Mouse (Mus musculus) left cerebral cortex, adult 18-20 months (tissue): ENCODE measurements around the gene Gm12184. TPM values are rescaled to one million over a fixed set of nuclear protein-coding genes. Genes with fewer than 3 reads are reported as not detected.
"Not testable (repeated sequence)": the region's sequence is repeated elsewhere in the genome, so short reads cannot be mapped to it uniquely, and the experiment has no call there.

Experiments
- DNase-seq, 2 experiments: peaks; one replicate each; pipeline ENCODE4 v3.0.0; 2021 to 2022; ENCODE audit warnings: low spot score in 2 of 2, mixed read lengths in 1 of 2
- total RNA-seq, 2 experiments: library from RNA; stranded (reverse); gene quantifications; 2 replicates each; pipeline ENCODE4 v1.2.3; 2021

The Gm12184 gene
- total RNA-seq, 2 experiments from 2014 or later, result 1.7 to 3.0 TPM

DNA sequence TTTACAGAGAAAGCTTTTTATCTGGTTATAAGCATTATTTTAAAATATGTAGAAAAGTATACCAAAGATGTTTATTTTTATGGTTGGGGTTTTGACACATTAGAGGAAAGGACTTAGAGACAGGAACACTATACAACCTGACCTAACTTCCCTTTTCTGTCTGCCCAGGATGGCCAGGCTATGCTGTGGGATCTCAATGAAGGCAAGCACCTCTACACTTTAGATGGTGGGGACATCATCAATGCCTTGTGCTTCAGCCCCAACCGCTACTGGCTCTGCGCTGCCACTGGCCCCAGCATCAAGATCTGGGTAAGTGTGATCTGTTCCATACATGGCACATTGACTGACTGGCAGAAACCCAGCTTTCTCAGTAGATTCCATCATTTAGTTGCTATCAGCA lies 22.5 kb downstream of the Gm12184 start:
- DNase-seq, result no peak

DNA sequence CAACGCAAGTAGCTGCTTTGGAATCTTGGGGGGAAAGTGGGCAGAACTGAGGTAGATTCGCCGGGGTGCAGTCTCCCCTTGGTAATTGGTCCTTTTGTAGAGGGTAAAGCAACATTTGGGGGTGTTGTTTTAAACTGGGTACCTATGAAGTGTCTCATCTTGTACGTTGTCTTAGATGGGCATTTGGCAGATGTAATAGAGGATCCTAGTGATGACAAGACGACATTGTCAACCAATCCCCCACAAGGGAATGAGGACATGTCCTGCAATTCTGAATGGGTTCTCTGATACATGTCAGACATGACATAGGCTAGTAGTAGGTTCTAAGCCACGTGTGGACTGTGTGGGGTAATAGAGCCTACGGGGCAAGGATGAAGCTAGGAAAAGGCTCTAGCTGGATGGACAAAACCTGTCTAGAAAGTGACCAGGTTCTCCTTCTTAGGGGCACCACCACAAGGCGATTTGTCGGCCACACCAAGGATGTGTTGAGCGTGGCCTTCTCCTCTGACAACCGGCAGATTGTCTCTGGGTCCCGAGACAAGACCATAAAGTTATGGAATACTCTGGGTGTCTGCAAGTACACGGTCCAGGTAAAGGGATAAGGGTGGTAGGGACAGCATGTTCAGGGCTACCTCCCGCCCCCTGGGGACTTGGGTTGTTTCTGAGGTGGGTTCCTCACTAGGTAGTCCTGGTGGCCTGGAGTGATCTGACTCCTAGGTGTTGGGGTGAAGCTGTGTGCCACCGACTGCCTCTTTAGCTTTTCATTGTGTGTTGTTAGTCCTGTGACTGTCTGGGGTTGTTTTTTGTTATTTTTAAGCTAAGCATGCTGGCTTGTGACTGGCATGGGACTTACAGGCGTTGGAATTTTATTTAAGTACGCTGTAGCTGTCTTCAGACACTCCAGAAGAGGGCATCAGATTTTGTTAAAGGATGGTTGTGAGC lies 24.4 kb downstream of the Gm12184 start:
- DNase-seq, result no peak

DNA sequence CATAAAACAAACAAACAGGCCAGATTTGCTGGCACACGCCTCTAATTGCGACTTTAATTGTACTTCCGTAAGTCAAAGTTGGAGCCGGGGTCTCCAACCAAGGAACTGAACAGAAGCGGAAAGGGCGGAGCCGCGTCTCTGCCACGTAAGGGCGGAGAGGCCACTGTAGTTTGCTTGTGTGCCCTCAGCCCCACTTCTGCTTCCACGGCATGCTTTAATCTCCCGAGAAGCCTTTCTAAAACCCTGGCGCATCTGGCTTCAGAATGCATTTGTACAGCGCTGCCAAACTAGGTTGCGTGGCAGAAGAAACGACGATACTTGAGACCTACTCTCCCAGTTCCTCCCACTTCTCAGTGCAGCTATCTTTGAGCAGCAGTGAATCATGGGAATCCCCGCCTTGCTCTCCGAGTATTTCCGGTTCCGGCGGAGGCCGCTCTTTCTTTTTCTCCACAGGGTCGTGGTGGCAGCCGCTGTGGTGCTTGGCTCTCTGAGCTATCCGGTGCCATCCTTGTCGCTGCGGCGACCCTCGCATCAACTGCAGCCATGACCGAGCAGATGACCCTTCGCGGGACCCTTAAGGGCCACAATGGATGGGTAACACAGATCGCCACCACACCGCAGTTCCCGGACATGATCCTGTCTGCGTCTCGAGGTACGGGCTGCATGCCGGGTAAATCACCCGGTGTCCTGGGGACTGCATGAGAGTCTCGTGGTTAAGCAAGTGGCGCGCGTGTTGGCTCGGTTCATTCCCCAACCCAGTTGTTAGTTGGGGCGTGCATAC lies 26.3 kb downstream of the Gm12184 start, which contains the start of gene Rack1:
Gene Rack1 (plus strand): TSS at position 412 of the 781 bp plus-strand sequence.
- DNase-seq, result peak; percentile 87 to 91

DNA sequence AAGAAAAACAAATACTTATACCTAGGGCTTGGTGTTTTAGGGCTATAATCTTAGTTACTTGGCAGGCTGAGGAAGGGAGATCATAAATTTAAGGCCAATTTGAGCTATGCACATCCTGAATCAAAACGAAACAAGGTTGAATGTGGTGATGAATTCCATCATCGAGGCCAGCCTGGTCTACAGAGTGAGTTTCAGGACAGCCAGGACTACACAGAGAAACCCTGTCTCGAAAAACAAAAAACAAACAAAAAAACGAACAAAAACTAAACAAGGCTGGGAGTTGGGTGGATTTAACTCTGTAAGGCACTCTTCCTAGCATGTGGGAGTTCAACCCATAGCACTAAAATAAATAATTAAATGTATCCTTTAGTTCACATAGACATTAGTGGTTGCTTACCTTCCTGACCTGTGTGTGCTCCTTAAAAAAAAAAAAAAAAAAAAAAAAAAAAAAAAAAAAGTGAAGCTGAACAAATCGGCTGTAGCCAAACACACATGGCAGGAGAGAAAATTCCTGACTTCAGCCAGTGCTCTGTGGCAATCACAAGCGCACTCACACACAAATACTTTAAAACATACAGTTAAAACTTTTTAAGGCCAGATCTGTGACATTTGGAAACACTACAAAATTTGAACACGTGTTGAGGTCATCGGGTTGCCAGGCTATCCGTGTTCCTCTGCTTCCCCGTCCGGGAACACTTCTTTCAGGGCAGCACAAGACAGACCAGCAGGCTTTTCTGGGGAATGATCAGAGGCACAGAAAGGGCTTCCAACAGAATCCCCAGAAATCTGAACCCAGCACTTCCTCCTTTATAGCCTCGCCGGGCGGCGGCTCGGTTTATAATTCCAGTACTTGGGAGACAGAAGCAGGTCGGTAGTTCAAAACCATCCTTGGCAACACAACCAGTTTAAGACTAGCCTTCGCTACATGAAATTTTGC lies 27.2 kb downstream of the Gm12184 start:
- no peak for DNase-seq

DNA sequence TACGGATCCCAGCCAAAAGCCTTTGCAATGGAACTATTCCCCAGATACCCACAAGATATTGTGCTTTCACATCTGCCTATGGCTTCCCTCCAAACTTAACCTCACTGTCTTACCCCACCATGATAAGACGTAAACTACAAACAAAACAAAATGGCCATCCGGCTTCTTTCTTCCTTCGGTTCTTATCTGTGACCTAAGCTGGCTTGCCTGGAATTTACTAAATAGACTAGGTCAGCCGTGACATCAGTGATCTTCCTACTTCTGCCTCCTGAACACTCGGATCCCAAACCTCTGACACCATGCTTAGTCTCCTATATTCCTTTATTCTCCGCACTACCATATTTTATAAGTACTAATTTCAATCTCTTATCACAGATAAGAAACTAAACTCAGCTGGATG lies 28.1 kb downstream of the Gm12184 start:
- DNase-seq, result no peak

DNA sequence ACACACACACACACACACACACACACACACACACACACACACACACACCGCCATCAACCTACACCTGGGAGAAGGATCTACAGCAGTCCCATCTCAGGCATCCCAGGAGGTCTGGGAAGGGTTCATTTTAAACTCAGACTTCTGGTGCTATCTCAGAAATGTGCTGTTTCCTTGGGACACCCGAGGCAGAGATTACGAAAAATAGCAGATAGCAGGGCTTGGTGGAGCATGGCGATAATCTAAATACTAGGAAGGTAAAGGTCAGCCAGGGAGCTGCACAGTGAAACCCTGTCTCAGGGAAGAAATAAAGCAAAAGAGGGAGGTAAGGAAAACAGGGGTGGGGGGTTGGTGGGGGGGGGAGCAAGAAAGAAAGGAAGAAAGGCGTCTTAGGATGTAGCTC lies 29.2 kb downstream of the Gm12184 start:
- no peak for DNase-seq

DNA sequence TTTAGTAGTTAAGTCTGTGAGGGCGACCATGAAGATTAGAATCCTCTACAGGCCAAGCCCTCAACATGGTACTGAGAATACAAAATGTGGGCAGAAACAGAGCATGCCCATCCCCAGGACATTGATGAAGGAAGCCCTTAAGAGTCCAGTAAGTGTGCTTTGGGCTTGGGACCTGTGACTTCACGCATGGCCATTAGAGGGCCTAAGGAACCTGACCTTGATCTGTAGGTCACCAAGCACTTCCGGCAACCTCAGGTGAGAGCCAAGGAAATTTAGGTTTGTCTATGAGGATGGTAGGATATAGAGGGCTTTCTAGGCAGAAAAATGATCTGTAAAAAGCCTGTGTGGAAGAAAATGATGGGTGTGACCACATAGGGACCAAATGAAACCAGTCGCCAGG lies 30.2 kb downstream of the Gm12184 start:
- no peak for DNase-seq

DNA sequence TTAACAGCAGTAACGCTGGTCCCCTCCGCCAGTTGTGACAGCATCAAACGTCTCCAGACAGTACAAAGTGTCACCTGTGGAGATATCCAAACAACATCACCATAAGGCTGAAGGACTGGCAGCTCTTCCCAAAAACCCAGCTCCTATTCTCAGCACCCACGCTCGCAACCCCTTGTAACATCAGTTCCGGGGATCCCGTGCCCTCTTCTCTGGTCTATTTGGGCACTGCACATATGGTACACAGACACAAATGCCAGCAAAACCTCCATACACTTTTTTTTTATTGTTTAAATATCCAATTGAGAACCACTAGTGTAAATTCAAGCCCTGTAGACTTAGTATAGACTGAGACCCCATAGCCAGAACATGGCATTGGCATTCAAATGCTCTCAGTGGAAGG lies 31.2 kb downstream of the Gm12184 start:
- DNase-seq, result no peak

DNA sequence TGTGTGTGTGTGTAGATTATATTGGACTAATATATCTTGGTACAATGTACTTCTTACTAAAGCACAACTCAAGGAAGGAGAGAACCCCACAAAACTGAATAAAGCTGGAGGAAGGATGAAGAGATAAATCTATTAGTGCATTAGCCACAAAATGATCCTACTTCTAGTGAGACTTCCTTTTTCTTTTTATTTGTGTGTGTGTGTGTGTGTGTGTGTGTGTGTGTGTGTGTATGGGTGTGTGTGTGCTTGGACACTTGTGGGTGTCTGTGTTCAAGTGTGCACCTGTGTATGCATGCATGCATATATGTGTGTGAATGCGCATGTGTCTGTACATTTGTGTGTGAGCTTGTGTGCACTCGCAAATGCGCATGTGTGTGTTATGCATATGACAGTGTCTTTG lies 33.3 kb downstream of the Gm12184 start:
- DNase-seq, result no peak

DNA sequence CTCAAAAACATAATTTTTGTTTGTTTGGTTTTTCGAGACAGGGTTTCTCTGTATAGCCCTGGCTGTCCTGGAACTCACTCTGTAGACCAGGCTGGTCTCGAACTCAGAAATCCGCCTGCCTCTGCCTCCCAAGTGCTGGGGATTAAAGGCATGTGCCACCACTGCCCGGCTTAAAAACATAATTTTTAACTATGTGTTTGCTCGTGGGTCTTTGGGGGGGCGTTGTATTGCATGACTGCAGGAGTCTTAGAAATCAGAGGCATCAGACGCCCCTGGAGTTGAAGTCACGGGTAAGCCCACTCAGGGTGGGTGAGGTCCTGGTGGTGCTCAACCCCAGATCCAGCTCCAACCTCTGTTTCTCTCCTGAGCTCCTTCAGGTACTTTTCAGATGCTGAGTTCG lies 34.6 kb downstream of the Gm12184 start:
- not testable (repeated sequence) for DNase-seq

DNA sequence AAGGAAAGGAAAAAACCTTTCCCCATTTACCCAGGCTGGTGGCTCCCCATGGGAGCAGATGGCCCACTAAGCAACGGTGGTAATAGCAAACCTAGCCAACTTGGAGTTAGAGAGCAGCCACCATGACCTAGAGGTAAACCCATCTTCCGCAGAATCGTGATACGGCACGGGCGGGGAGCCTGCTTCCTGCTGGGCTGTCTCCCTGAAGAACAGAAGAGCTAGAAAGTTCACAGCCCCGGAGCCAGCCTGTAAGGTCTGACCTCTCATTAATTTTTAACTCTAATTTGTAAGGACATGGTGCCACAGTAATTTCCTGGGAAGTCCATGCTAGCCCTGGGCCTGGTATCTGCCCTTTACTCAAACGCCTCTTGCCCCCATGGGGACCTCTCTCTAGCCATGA lies 35.5 kb downstream of the Gm12184 start:
- DNase-seq, result no peak

DNA sequence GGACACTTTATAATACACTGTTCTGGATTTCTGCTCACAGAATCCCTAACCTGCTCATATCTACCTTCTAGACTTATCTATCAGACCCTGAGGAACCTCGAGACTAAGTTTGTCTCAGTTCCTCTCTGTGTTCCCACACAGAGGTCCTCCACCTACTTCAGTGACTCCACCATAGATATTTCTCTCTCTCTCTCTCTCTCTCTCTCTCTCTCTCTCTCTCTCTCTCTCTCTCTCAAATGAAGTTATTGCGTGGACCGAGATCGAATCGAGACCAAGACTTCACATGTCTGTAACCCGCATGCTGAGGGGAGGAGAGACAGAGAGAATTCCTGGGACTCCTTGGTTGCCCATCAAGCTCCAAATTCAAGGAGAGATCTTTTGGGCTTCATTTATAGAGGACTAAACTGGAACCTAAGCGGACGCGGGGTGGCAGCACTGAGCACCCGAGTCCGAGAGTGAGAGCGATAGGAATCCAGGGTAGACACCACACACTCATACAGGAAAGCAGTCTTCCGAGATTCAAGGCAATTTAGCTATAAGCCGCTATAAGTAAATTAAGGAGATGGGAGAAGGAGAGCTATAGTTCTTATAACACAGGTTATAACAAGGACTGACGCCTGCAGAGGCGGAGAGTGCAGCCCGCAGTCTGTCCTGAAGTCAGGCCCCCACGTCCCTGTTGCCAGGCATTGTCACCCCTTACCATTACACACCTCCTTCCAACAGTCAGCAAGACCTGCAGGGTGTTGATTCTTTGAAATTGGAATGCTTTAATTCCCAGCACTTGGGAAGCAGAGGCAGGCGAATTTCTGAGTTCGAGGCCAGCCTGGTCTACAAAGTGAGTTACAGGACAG lies 36.3 kb downstream of the Gm12184 start:
- DNase-seq, result peak; percentile 88 to 89

DNA sequence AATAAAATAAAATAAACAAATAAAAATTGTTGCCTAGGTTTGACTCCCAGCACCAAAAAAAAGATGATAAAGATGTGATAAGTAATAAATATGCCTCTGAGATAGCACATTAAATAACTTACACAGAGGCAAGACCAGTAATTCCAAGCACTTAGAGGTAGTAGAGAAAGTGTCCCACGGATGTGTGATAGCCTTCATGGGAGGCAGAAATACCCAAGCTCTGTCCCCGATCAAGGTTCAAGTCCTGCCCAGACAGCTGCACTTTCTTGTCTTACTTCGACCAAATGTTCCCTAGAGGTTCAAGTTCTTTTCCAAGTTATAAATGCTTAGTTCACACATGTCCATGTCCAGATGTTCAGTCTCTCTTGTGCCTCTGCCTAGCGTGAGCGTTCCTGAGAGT lies 37.2 kb downstream of the Gm12184 start:
- no peak for DNase-seq

DNA sequence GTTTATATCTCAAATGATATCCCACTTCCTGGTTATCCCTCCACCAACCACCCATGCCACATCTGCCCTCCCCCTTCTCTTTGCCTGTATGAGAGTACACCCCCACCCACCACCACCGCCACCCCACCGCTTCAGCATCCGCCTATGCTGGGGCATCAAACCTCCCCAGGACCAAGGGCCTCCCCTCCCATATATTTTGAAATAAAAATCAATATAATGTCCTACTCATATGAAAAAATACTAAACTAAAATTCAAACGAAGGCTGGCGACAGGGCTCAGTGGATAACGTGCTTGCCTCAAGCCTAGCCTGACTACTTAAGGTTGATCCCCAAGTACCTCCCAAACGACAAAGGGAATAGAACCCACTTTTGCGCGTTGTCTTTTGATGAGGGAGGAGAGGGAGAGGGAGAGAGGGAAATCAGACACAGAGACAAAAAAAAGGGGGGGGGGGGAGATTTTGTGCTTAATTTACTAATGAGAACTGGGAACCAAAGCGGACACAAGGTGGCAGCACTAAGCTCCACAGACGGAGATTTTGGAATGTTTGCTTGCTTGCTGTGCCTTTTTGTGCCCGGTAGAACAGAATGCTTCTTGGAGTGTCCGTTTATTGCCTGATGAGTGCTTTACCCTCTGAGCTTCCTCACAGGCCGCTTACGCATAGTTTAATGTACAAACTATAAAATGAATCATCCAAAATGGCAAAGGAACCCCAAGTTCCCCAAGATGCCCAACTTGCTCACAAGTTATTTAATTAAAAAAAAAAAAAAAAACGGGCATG lies 38.0 kb downstream of the Gm12184 start:
- peak; percentile 70 to 72 for DNase-seq

DNA sequence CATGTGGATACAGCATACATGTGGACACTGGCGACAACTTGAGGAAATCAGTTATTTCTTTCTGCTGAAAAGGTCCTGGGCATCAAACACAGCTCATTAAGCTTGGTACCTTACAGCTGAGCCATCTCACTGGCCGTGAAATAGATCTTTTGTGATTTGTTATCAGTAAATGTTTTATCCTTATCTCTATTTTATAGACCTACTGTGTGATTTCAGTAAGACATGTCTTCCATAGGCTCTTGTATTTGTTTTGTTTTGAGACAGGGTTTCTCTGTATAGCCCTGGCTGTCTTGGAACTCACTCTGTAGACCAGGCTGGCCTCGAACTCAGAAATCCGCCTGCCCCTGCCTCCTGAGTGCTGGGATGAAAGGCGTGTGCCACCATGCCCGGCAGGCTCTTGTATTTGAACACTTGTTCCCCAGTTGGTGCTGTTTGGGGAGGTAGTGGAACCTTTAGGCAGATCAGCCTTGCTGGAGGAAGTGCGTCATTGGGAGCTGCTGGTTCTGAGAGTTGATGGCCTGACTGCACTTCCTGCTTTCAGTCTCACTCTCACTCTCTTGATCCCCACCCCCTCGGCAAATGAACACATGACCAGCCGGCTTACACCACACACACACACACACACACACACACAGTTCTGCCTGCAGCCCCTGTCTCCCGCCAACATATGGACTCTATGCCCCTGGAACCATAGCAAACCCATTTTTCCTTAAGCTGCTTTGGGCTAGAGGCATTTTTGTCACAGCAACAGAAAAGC lies 38.8 kb downstream of the Gm12184 start:
- DNase-seq, result no peak

DNA sequence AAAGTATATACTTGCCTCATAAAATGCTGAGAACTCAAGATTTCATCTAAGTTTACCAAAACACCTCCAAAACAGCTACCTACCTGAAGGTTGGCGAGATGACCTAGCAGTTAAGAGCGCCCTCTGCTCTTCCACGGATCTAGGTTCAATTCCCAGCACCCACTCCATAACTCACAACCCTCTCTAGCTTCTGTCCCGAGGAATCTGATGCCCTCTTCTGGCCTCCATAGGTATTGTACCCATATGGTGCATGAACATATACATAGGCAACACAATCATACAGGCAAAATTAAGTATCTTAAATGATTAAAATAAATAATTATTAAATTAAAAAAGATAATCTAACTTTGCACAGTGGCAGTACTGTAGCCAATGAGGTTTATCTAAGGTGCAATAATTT lies 44.2 kb downstream of the Gm12184 start:
- no peak for DNase-seq

DNA sequence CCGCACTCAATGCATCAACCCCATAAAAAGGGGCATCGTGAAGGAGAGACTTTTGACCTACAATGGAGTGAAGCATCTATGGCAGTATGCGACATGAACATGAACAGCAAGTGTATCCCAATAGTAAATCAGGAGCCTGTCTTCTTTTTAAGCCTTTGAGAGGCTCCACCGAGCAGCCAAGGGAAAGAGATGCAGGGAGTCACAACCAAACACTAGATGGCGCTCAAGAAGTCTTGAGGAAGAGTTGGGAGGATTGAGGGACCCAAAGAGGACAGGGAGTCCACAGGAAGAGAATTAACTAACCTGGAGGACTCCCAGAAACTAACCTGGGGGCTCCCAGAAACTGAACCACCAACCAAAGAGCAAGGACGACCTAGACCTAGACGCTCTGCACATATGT lies 47.0 kb downstream of the Gm12184 start:
- peak; percentile 19 to 50 for DNase-seq

DNA sequence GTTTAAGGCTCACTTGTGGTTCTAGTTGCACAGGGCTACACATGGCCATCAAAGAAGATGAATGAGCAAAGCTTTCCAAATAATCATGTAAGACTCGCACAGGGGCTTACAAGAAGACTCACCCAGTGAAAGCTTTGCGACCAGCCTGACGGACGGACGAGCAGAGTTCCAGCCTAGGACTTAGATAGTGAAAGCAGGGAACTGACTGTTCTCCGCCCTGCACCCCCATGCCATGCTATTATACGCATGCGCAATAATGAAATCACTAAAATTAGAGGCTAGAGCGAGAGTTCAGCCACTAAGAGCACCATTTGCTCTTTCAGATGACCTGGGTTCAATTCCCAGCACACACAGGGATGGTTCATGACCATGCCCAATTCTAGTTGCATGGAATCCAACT lies 49.2 kb downstream of the Gm12184 start:
- DNase-seq, result no peak

DNA sequence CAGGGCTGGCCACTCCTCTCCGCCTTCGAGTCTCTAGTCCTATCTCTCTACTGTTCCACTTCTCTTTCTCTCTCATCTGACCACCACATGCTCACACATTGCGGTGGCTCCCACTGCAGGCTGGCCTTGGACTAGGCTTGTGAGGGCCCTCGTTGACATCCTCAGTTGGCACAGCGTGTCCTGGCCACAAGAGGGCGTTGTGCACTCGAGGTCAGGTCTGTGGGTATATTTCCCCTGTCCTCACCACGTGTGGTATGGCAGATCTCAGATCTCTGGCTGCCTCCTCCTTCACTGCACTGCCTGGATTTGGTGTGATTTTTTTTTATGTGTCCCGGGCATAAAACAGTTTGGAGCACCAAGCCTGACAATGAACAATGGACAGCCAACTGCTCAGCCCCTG lies 49.8 kb downstream of the Gm12184 start:
- DNase-seq, result no peak
